Mouse (Mus musculus) Muller cell, postnatal 12 days (primary cell): ENCODE results near the gene Tpst2.
A peak's percentile ranks its signal among the peaks of the same experiment; 100 is the strongest.

Source experiments
- DNase-seq: peaks from one replicate; pipeline ENCODE4 v3.0.0-alpha.2; 2015; ENCODE audit errors: inconsistent ontology term

Gene Tpst2

DNA sequence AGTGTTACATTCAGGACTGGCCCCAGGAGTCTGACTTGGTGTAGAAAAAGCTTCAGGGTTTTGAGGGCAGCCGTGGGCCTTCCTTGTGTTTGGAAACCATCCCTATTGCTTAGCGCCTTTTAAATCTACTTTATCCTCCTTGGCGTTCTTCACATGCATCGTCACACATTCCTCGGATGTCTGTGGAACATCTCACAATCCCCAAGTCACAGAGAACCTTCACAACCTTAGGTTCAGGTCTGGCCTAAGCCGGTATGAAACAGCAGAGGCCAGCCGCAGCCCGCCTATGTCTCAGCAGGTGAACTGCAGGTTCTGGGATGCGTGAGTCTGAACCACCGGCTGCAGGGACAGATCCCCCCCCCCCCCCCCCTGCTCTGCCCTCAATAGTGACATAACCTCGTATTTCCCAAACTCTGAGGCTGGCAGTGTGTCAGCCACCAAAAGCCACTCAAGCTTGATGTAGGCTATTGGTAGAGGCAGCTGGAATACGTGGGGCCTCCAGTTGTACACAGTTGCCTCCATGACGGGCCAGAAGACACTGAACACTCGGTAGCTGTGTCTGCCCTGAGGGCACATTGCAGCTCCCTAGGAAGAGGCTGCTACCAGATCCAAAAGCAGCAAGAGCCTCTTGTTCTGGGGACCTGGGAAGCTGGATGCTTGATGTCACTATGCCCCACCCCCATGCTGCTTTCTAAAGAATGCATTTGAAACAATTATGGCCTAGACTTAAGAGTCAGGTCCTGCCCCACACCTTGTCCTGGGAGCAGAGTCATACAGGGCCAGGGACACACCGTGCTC is 4.6 kb downstream of the Tpst2 start:
- DNase-seq: peak; percentile 74

DNA sequence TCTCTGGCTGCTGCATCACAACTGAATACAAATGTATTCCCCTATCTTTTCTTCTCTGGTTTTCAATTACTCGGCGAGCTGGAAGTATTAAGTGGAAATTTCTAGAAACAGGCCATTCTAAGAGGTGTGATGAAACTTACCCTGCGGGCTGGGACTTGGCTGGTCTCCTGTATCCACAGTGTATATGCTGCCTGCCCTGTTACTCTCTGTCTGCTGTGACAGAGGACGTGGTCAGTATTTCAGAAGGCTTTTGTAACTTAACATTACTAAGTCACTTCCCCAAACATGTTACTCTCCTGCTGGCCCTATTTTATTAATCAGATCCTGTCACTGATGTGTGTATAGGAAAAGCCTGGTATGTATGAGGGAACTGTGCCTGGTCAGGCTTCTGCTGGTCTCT is 5.2 kb downstream of the Tpst2 start:
- DNase-seq: no peak

DNA sequence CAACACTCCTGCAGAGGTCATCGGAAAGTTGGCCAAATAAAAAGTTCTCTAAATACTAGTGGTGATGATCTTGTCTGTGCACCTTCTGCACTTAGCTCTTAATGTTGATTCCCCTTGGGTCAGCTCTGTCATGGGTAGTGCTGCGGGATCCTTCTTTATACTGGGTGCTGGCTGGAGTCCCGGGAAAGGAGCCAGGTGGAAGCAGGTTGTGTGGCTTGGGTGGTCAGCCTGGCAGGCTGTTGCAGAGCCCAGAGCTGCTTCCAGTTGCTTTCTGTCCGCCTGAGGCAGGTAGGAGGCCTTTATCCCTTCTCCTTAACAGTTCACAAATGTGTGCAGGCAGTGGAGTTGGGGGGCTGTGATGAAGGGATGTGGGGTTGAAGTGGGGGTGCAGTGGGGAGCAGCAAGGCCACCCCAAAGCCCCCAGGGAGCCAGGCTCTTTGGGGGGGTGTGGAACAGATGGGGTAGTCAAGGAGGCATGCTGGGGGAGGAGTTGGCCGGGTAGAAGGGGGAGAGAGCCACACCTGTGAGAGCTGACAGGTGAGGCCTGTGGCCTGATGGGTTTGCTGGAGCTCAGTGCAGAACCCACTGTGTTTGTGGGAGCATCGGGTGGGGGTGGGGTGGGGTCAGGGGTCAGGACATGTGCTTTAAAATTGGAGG is 5.8 kb downstream of the Tpst2 start:
- no peak for DNase-seq

DNA sequence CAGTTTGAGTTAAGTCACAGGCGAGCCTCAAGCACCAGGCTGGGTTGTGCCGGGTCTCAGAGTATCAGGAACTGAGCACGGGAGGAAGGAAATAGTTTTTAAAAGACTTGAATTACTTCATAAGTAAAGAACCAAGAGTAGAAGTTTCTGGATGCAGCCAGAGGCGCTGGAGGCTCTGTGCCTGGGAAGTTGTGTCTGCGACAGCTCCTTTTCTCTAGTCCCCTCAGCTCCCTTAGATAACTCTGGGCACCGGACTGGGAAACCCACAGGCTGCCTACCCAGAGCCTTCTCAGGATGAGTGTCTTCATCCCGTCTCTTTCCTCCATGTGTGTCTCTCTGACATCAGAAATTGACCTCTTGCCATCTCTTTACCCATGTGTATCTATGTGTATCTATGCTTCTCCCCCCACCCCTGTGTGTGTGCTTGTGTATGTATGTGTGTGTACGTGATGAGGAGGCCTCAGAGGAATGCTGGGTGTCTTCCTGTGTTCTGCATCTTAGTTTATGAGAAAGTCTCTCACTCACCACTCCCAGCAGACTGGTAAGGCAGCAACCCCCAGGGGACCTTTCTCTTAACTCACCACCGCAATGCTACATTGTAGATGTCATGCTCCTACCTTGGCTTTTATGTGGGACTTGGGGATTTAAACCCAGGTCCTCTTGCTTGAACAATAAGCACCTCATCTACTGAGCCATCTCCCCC is 6.4 kb downstream of the Tpst2 start:
- DNase-seq: no peak

DNA sequence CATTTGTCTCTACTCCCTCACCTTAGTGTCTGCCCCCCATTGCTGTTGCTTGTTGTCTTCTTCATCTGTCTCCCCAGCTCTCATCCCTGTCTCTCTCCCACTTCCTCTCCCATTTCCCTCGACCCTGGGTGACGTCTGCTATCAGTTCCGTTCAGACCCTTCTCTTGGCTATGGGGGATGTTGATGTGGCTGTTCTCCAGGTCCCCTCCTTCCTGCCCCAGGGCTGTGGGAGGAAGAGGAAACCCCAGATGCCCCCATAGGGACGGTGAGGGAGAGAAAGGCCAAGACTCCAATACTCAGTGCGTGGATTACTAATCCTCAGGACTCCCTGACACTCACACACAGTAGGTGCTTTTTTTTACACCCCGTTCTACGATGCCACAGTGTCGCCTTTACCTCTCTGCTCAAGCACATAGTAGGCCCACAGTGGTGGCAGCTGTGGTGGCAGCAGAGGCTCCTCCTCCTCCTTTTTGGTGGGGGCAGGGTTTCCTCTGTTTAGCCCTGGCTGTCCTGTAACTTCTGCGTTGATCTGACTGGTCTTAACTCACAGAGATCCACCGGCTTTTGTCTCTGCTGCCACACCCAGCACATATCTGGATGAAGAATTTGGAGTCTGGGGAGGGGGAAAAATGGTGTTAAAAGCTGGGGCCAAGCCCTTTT is 7.2 kb downstream of the Tpst2 start:
- DNase-seq: no peak

DNA sequence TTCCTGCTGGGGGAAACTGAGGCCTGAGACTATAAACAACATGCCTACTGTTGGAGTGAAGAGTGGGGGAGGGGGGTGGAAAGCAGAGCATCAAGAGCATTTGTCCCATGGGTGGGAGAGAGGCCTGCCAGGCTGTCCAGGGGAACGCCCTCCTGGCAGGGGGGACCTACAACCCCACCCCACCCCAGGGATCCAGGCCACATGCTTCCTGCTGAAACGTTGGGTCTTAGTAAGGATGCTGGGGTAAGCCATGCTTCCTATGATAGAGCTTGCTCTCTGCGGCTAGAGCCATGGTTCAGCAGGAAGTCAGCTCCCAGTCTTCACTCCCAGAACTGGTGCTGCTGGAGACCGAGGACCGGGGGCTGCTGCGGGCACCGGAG is 7.7 kb downstream of the Tpst2 start:
- no peak for DNase-seq

DNA sequence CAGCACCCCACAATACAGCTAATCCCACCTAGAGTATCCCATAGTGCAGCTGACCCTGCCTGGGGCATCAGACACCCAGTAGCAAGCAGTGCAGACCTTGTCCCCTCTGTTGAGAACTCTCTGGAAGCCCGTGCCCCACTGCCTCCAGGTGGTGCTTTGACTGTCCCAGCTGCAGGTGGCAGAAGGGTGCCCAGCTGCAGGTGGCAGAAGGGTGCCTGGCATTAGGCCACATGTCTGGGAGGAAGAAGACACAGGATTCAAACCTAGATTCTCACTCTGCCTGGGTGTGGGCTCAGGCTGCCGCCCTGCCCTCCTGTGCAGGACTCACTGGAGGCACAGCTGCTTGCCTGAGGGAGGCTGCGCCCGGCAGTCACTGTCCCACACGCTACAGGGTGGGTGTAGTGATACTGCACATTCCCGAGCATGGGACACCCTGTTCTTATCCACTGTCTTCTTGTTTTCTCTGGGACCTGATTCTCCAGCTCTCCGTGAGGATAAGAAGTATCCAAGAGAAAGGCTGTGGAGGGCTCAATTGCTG is 9.1 kb downstream of the Tpst2 start:
- DNase-seq: no peak

DNA sequence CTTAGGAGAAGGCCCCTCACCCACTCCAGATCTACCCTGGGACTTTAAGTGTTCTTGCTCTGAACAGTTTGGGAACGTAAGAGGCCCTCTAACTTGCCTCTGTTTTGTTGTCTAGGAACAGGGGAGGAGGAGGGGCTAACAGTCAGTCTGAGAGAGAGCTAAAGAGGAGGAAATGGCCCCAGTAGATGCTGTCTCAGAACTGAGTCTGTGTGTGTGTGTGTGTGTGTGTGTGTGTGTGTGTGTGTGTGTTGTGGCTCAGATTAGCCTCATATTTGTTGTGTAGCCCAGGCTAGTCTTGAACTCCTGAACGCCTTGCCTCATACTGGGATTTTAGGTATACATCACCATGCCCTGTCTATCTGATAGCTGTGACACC is 10.1 kb downstream of the Tpst2 start:
- no peak for DNase-seq

DNA sequence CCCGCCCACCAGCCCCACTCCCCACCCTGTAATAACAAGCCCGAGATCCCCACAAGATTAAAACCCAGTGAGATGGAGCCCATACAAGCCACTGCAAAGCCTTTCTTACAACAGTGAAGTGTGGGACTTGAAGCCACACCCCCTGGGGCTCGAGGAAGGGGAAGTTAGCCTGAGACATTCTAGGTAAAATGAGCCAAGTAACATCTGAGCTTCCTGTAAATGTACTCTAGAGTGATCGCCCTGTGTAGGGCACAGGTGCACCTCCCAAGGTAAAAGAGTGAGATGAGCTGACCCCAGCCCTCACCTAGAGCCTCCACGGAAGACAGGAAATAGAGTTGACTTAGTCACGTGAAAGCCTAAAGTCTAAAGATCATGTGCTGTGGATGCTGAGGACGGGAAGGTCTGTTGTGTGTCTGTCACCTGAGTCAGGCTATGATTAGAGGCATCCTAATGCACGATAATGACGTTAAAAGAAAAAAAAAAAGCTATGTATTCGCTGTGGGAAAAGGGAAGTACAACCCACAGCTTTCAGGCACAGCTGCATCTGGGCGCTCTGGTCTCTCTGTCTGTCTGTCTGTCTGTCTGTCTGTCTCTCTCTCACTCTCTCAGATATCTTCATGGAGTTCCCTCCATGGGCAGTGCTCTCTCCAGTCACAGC is 10.6 kb downstream of the Tpst2 start:
- no peak for DNase-seq

DNA sequence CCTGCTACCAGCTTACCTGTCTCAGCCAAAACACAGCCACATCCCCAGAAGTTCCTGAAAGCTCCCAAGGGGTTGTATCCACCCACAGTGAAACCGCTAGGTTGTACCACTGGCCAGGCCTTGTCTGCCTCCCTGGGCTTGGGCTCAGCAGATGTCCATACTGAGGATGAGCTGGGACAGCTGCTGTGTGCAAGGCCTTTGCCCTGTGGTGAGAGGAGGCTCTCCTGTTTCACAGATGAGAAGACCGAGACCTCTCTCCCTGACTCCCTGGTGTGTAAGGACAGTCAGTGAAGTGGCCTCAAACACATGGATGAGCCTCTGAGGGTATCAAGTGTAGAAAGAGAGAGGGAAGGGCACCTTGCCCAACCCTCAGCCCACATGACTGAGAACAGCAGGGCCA is 11.2 kb downstream of the Tpst2 start:
- DNase-seq: no peak

DNA sequence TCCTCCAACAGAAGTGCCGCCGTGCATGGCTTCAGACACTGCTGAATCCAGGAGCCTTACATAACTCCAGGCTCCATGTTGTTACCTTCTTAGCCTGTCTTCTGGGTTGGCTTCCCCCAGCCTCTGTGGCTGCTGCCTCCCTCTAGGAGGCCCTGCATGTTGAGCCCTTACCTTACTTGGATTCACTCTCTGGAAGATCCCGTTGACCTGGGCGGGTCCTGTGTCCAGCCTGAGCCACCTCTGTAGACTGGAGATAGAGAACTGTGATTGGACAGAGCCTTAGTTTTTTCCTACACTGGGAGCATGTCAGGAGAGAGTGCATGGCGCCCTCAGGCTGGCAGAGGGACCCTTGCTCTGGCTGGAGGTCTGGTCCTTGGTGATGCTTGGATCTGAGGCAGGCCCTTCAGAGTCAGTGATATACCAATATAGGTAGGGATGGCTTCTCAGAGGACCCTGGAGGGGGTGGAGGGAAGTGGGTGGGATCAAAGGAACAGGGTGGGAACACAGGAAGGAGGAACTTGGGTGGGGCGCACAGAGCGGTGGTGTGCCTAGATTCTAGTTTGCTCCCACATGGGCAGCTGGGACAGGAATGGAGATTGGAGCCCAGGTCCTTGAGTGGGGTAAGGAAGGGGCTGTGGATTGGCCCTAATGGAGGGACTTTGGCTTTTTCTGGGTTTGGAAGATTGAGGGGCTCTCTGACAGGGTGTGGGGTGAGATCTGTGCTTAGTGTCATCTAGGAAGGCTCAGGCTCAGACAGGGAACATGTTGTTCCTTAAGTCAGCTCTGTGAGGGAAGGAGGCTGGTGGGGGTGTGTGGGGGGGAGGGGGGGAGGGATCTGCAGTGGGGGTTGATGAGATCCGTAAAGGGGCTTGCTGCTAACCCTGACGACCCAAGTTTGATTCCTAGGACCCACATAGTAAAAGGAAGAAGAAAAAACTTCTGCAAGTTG is 12.0 kb downstream of the Tpst2 start:
- no peak for DNase-seq

DNA sequence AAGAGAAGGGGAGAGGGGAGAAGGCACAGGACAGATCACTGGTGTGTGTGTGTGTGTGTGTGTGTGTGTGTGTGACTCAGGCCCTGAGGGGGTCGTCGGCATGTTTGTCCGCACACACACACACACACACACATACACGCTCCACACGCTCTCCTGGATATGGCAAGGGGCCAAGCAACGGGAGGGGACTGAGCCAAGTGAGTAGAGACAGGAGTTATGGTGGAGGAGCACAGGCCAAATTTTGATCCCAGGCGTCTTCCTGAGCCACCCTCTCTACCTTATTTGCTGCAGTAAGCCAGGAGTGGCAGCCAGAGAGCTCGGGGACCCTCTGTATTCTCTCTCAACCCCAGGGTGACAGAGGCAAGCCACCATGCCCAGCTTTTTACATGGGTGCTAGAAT is 12.7 kb downstream of the Tpst2 start:
- no peak for DNase-seq

DNA sequence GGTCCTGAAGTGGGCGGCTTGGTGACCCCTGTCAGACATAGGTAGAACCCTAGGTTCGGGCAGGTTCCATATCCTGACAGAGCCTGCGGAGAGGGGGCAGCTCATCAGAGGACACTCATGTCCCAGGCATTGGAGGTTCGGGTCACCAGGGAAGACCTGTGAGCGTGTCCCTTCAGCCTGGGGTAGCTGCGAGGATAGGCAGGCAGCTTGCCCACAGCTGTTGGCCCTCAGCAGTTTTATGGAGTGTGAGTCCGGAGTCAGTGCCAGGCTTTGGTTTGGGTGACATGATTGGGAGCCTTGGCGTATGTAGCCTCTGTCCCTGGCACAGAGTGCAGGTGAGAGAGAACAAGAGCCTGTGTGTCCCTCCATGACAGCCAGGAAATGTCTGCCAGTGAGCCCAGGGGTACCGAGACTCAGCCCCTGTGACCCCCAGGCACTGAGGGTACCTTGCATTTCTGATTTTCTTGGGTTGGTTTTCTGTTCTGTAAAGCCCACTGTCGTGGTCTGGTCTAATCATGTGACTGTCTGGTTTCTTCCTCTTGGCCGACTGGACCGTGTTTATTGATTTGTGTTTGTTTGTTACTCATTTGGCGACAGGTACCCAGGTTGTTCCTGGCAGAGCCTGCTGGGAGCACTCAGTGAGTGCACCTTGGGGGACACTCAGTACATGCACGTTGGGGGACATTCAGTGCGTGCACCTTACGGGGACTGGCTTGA is 13.5 kb downstream of the Tpst2 start:
- no peak for DNase-seq

DNA sequence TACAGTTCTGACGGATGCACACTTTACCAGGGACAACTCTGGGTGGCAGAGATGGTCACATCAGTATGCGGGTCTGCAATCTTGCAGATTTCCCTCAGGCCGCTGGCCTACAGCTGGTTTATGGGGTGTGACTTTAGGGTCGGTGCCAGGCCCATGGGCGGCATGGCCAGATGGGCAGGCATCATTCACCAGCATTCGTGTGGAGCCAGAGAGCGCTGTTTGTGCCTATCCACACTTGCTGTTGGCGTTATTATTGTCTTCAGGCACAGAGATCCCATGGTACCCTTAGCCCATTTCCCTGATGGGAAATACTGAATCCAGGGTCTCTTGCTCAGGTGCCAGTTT is 14.0 kb downstream of the Tpst2 start:
- DNase-seq: no peak

DNA sequence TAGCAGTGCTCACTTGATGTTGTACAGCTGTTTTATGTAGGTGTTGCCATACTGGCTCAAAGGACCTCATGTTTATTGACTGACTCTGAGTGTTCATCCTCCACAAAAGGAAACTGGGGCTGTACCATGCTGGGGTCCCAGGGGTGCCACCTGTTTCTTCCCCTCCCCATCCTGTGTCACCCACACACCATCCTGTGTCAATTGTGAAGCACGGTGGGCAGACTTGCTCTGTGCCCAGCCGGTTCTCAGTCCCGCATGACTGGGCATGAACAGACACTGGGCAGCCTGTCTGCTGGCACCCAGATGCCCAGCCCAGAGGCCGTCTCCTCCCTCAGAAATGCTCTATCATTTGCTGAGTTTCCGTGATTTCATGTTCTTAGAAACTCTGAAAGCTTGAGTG is 15.4 kb downstream of the Tpst2 start:
- peak; percentile 51 for DNase-seq

DNA sequence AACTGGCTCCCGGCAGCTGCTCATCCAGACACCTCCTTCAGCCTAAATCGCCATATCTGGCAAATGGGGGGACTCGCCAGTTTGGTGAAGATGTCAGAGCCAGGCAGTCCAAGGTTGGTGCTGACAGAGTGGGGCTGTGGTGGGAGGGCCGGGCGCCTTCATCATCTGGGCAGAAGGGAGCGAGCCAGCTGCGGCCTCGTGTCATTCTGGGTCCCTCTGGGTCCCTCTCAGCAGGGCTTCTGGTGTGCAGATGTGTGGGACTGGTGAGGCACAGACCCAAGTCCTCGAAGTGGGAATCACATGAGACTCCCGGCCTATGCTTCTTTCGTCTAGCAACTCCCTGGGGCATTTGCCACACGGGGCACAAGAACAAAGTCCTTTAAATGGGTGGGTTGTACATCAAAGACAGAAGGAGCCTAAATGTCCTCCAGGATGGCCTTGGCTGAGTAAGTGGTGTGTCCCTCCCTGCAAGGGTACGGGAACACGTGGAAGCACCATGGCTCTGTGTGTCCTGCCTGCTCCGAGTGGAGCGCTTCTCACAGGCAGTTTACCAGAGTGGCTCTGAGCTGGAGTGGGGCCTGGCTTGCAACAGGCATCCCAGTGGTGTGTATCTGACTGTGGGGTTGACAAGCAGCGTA is 16.0 kb downstream of the Tpst2 start:
- no peak for DNase-seq

DNA sequence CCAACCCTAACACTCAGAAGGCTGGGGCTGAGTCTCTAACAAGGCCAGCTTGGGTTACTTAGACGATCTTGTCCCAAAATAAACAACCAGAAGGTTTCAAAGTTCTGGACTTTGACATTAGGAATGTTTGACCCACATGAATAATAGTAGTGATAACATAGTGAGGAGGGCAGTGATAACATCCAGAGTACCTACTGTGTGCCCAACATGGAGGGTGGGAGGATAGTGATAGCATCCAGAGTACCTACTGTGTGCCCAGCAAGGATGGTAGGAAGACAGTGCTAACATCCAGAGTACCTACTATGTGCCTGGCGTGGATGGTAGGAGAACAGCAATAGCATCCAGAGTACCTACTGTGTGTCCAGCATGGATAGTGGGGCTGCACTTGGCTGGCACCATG is 17.3 kb downstream of the Tpst2 start:
- DNase-seq: no peak

DNA sequence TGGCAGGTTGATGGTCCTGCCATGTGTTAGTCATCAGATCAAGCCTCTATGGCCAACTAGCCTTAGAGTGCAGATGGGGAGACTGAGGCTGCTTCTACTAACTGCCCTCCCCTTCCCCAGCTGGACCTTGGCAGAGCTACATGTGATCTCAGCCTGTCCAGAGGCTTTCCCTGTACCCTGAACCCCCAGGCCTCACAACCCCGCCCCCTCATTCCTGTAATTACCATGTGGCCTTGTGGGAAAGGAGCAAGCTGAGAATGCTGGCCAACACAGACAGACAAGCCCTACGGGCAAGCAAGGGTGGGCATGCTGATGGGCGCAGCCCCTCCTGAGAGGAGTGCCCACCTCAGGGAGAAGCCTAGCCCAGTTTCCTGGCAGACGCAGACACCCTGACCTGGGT is 18.2 kb downstream of the Tpst2 start:
- DNase-seq: peak; percentile 23

DNA sequence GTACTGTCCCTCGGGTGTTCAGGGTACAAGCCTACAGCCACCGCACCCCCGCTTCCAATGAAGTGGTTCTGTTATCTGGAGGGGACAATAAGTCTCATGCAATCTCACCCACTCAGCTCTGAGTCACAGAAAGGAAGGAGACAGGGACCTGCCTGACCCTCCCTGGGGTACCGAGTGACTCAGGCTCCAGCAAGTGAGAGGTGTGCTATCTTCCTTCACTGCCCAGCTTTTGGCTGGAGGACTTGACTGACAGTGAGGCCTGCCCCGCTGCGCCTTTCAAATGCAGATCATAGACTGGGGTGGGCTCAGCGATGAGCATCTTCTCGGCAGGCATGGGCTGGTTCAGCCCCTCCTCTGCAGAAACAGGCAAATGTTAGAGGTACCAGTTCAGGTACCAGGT is 18.7 kb downstream of the Tpst2 start:
- DNase-seq: peak; percentile 69

DNA sequence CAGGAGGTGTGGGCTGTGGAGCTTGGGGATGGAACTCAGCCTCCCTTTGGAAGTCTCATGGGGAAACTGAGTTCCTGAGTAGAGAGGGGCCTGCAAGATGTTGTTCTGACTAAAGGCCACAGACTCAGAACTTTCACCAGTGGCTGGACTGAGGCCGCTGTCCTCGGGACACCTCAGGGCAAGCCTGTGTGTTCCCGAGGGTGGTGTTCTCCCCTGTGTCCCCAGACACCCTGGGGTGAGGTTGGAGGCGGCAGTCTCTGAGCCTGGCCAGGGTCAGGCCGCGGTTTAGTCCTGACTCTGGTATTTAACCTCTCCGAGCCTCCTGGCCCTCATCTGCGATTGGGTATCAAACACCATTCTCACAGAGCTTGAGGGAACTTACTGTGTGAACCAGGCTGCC is 19.1 kb downstream of the Tpst2 start:
- no peak for DNase-seq
